In the genomic region with DNA sequence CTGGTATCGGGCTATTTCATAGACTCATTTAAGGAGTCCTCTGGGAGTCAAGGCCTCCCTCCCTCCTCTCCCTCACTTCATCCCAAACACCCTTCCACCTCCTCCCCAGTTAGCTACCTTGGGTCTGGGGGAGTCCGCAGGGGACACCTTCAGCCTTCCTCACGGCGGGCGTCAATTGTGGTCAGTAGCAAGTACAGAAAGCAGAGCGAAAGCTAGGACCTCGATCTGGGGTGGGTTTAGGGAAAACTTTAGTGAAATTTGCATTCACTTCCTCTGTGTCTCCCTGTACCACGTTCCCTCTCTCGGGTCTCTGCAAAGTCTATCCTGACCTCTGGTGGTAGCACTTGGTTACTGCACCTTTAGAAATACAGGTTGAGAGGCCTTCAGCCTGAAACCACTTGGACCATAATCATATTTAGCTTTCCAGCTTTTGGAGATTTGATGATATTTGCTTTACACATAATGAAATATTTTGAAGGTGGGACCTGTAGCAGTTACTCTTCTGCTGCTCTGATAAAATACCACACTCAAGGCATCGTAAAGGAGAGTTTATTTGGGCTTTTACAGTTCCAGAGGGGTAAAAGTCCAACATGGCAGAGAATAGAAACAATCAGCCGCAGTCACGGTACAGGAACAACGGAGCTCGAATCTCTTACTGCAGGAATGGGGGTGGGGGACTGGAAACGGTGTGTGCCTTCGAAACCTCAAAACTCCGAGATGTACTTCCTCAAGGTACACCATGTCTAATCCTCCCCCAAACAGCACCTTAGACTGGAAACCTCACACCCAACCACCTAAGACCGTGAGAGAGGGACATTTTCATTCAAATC, we compare ENCODE assay signal across 7 mouse cellular contexts. TPM values are rescaled to one million over a fixed set of nuclear protein-coding genes. Genes with fewer than 3 reads are reported as not detected.
DNase-seq lines count a peak whose midpoint lies in the region; ATAC-seq lines count a peak whose summit lies in the region.

No protein-coding gene starts in this region.

- H3K4me1 ChIP-seq in hindbrain, embryonic 14.5 days (replicated peaks; ENCODE audit: control insufficient read depth, insufficient read depth, low read length), result no peaks in the 10 kb centered on the region

- peak overlapping the region; percentile 30 for H3K4me2 ChIP-seq in hindbrain, embryonic 14.5 days (replicated peaks)

- H3K9ac ChIP-seq in hindbrain, embryonic 14.5 days, result no peak overlapping the region

- H3K9me3 ChIP-seq in hindbrain, embryonic 14.5 days (ENCODE audit: control insufficient read depth, low read length), result no peaks in the 10 kb centered on the region

- ATAC-seq in hindbrain, embryonic 14.5 days (ENCODE audit: low FRiP score), result peak; percentile 62
- ATAC-seq in megakaryocyte, adult 5-6 weeks (ENCODE audit: poor library complexity, severe bottlenecking), result peak; percentile 58

- peak; percentile 83 for DNase-seq in T-cell, adult 2 months (ENCODE audit: low spot score)
- peak; percentile 59 for DNase-seq in cerebellum, adult 8-10 months
- peak; percentile 83 for DNase-seq in forelimb bud, embryonic 11.5 days (ENCODE audit: low read depth, low spot score)
- DNase-seq in hindbrain, embryonic 14.5 days (ENCODE audit: low spot score), result peak; percentile 84
- peak; percentile 61 to 76 for DNase-seq in layer of hippocampus, postnatal 25 days (ENCODE audit: extremely low spot score in 1 of 2, low spot score in 1 of 2)
- DNase-seq in right cerebral cortex, postnatal 36 days (ENCODE audit: low spot score in 2 of 2), result peak; percentile 11 to 20

- WGBS in hindbrain, embryonic 14.5 days, result 37% methylated on average over 18 of the region's 18 CpGs

- H3K27me3 ChIP-seq in hindbrain, embryonic 14.5 days (ENCODE audit: control insufficient read depth, insufficient read depth, low read length), result no peaks in the 10 kb centered on the region

- no peak overlapping the region; the same call in 1 of the 2 replicates for H3K4me3 ChIP-seq in hindbrain, embryonic 14.5 days (replicated peaks; ENCODE audit: low read length)

- H3K36me3 ChIP-seq in hindbrain, embryonic 14.5 days (replicated peaks; ENCODE audit: control insufficient read depth, insufficient read depth), result no peaks in the 10 kb centered on the region

- no peak overlapping the region for H3K27ac ChIP-seq in hindbrain, embryonic 14.5 days

RNA-seq across cellular contexts. Expression of a gene that starts 41.9 kb away (rescaled TPM):
- 0.19 and 0.27 TPM in 2 replicates for polyA plus RNA-seq in hindbrain, embryonic 14.5 days (2014; fragmentation: Nextera tagmentation; extraction: Ambion mirVana)
- under 1 TPM; 0.44 to 0.75 TPM for total RNA-seq in layer of hippocampus, postnatal 25 days (2021)
- total RNA-seq in megakaryocyte, adult 5-6 weeks (2015), result 59.3 and 63.8 TPM in 2 replicates
- 51.5 and 56.9 TPM in 2 replicates for total RNA-seq in megakaryocyte, adult 5-6 weeks (2017)

RNA-seq across cellular contexts. Expression of a gene that starts 56.7 kb away (rescaled TPM):
- polyA plus RNA-seq in hindbrain, embryonic 14.5 days (2014; fragmentation: Nextera tagmentation; extraction: Ambion mirVana), result 77.8 and 91.9 TPM in 2 replicates
- total RNA-seq in layer of hippocampus, postnatal 25 days (2021), result 100 to 1,000 TPM; 149 to 151 TPM
- 64.3 and 74.3 TPM in 2 replicates for total RNA-seq in megakaryocyte, adult 5-6 weeks (2015)
- total RNA-seq in megakaryocyte, adult 5-6 weeks (2017), result 112 and 115 TPM in 2 replicates

Comparison
In these comparisons a context has a peak if more than half of its experiments do, and no peak if none do; other contexts are left out.
1. DNase-seq: peak in every context shown above with its lines; median percentile 84 in hindbrain, embryonic 14.5 days; 83 in T-cell, adult 2 months; 83 in forelimb bud, embryonic 11.5 days; 68 in layer of hippocampus, postnatal 25 days; 59 in cerebellum, adult 8-10 months; 16 in right cerebral cortex, postnatal 36 days.
2. RNA of a gene that starts 41.9 kb away (total RNA-seq): 51.5 to 63.8 TPM in megakaryocyte, adult 5-6 weeks; 0.44 to 0.75 TPM in layer of hippocampus, postnatal 25 days; every median in the first group is over 10 times any median in the second.